Mouse (Mus musculus) small intestine, adult 2 months (tissue): Measurements from ENCODE around the gene Amotl2. TPM values are rescaled to one million over a fixed set of nuclear protein-coding genes. Genes with fewer than 3 reads are reported as not detected.

ENCODE experiments used
- H3K27ac ChIP-seq: fragments of 200-500 bp; 2 replicates; pipeline ENCODE4 v1.5.1; 2012; ENCODE audit warnings: low read depth, low read length, control low read depth, inconsistent platforms; ENCODE audit not compliant: insufficient read depth
- H3K27me3 ChIP-seq: fragments of 200-500 bp; 2 replicates; pipeline ENCODE4 v1.6.1; 2012; ENCODE audit warnings: mild to moderate bottlenecking, moderate library complexity, low read length, inconsistent platforms; ENCODE audit not compliant: control insufficient read depth, insufficient read depth
- H3K36me3 ChIP-seq: fragments of 200-500 bp; 2 replicates; pipeline ENCODE4 v1.6.1; 2012; ENCODE audit warnings: mild to moderate bottlenecking, low read length, control low read depth, inconsistent platforms; ENCODE audit not compliant: control insufficient read depth, insufficient read depth
- H3K4me1 ChIP-seq: fragments of 200-500 bp; 2 replicates; pipeline ENCODE4 v1.6.1; 2012; ENCODE audit warnings: low read length, inconsistent platforms, mixed read lengths; ENCODE audit not compliant: control insufficient read depth, insufficient read depth, insufficient read length
- H3K4me3 ChIP-seq: fragments of 200-500 bp; 2 replicates; pipeline ENCODE4 v1.5.1; 2012; ENCODE audit warnings: low read depth, mild to moderate bottlenecking, control low read depth, inconsistent platforms, low read length, moderate library complexity
- CTCF ChIP-seq: fragments of 200-500 bp; IDR thresholded peaks from 2 replicates; pipeline ENCODE4 v1.5.1; 2012; ENCODE audit warnings: low read depth, mild to moderate bottlenecking, control low read depth, inconsistent platforms, low read length, moderate library complexity, mixed read lengths; ENCODE audit not compliant: insufficient replicate concordance, insufficient read length; ENCODE audit errors: extremely low read depth
- POLR2A ChIP-seq: fragments of 200-500 bp; IDR thresholded peaks from 2 replicates; pipeline ENCODE4 v1.6.1; 2012; ENCODE audit warnings: low read depth, mild to moderate bottlenecking, control low read depth, inconsistent platforms, low read length, moderate library complexity
- WGBS: fragments of 180-500 bp; shearing (Covaris S2); methylation state at CpG from one replicate; pipeline ENCODE4 v1.1.7; 2018; 5-methylcytosine and 5-hydroxymethylcytosine counted together
- polyA plus RNA-seq: library from polyadenylated mRNA; depleted of rRNA; stranded (reverse); fragments of >200 nt; gene quantifications from 2 replicates; pipeline ENCODE4 v1.2.3, GENCODE M21; 2012

Amotl2 gene
- polyA plus RNA-seq, 1 experiment: 12.3 TPM

DNA sequence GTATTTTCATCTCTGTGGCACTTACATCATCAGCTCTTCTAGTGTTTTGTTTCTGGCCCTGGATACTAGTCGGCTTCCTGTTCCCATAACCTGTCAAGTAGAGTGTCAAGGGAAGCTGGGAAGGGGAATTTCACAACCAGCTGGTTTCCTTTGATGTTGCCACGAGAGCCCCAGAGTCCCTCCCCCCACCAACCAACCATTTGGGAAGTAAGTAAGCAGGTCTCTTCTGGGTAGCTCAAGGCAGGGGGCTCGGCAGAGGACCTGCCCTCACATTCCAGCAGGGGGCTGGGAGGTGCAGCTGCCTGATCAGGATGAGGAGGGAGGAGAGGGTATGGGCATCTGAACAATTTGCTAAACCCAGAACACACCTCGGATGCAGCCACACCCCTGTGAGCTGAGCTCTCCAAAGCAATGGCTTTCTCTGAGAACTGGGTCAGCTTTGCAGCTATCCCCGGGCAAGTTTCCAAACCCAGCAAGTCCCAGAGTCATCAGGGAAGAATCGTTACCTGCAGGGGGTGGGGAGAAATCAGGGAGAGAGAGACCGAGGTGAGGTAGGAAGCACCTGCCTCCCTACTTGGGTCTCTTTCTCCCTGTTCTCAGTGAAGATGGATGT is 1.5 kb upstream of the Amotl2 start:
- peaks cover 8% of the 10 kb centered on the region for H3K4me1 ChIP-seq
- no peak overlapping the region for H3K27ac ChIP-seq
- TF ChIP-seq POLR2A (no peak), CTCF (no peak)
- H3K4me3 ChIP-seq: no peak overlapping the region
- H3K36me3 ChIP-seq: no peaks in the 10 kb centered on the region
- 8% methylated on average over 7 of the region's 7 CpGs for WGBS
- no peaks in the 10 kb centered on the region for H3K27me3 ChIP-seq

GRCm38 (mm10) chr9:102715506-102715900 is 969 bp upstream of the Amotl2 start:
- H3K27me3 ChIP-seq: no peaks in the 10 kb centered on the region
- WGBS: 66% methylated on average over 2 of the region's 2 CpGs
- peaks cover 8% of the 10 kb centered on the region for H3K4me1 ChIP-seq
- peaks cover 5% of the 10 kb centered on the region; the same call in 1 of the 2 replicates for H3K36me3 ChIP-seq
- H3K4me3 ChIP-seq: no peak overlapping the region
- no peak overlapping the region for H3K27ac ChIP-seq
- TF ChIP-seq POLR2A (no peak), CTCF (no peak)

- TF ChIP-seq CTCF (peak; percentile 38; the same call in 1 of the 2 replicates), POLR2A (peak; percentile 89)
- Histone ChIP-seq H3K4me3 (peak overlapping the region; percentile 87), H3K36me3 (peaks cover 8% of the 10 kb centered on the region; the same call in 1 of the 2 replicates), H3K27ac (peak overlapping the region; percentile 97), H3K27me3 (no peaks in the 10 kb centered on the region), H3K4me1 (peaks cover 10% of the 10 kb centered on the region)
- WGBS: under 1% methylated on average over 47 of the region's 50 CpGs
Observed at GRCm38 (mm10) chr9:102717164-102717885, 853 bp downstream of the Amotl2 start.

GRCm38 (mm10) chr9:102717886-102718643 is 1.6 kb downstream of the Amotl2 start:
- H3K4me3 ChIP-seq: peak overlapping the region; percentile 87
- no peaks in the 10 kb centered on the region for H3K27me3 ChIP-seq
- H3K27ac ChIP-seq: peak overlapping the region; percentile 97
- peaks cover 13% of the 10 kb centered on the region for H3K36me3 ChIP-seq
- TF ChIP-seq POLR2A: no peak; the same call in 1 of the 2 replicates
- no peak for TF ChIP-seq CTCF
- H3K4me1 ChIP-seq: peaks cover 10% of the 10 kb centered on the region
- WGBS: under 1% methylated on average over 52 of the region's 52 CpGs

GRCm38 (mm10) chr9:102718676-102719075 is 2.2 kb downstream of the Amotl2 start:
- Histone ChIP-seq H3K27ac (peak overlapping the region; percentile 97), H3K36me3 (peaks cover 19% of the 10 kb centered on the region), H3K27me3 (no peaks in the 10 kb centered on the region), H3K4me3 (peak overlapping the region; percentile 87), H3K4me1 (peaks cover 10% of the 10 kb centered on the region)
- TF ChIP-seq POLR2A (no peak), CTCF (no peak)
- WGBS: 2% methylated on average over 21 of the region's 21 CpGs

- 30% methylated on average over 4 of the region's 4 CpGs for WGBS
- Histone ChIP-seq H3K27ac (0 out of 2 replicates have a peak overlapping the region, but pooled peaks have one; percentile 97), H3K4me1 (peaks cover 11% of the 10 kb centered on the region), H3K4me3 (peak overlapping the region; percentile 87), H3K36me3 (peaks cover 23% of the 10 kb centered on the region), H3K27me3 (no peaks in the 10 kb centered on the region)
- TF ChIP-seq POLR2A (no peak), CTCF (no peak)
Observed at GRCm38 (mm10) chr9:102719085-102719484, 2.6 kb downstream of the Amotl2 start.

GRCm38 (mm10) chr9:102719936-102720566 is 3.6 kb downstream of the Amotl2 start:
- Histone ChIP-seq H3K27ac (no peak overlapping the region), H3K36me3 (peaks cover 33% of the 10 kb centered on the region), H3K4me1 (peaks cover 10% of the 10 kb centered on the region), H3K27me3 (no peaks in the 10 kb centered on the region), H3K4me3 (peak overlapping the region; percentile 43)
- TF ChIP-seq CTCF (no peak), POLR2A (no peak)
- WGBS: 78% methylated on average over 17 of the region's 17 CpGs
